Mouse (Mus musculus): ENCODE measurements around the gene Tgfbr3. TPM values are rescaled to one million over a fixed set of nuclear protein-coding genes. Genes with fewer than 3 reads are reported as not detected.

Gene Tgfbr3
- polyA plus RNA-seq, 1 experiment, result 6.1 TPM

DNA sequence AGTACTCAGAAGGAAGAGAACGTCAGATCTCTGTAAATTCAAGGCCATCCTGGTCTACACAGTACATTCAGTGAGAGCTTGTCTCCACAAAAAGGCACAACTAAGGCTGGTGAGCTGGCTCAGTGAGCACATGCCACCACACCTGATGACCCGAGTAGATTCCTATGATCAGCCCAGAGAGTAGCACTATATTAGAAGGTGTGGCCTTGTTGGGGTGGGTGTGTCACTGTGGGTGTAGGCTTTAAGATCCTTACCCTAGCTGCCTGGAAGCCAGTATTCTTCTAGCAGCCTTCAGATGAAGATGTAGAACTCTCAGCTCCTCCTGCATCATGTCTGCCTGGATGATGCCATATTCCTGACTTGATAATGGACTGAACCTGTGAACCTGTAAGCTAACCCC, 115.9 kb downstream of the Tgfbr3 start:
- Histone ChIP-seq H3K4me1 (ENCODE audit: control insufficient read depth, insufficient read depth, low read length) (no peaks in the 10 kb centered on the region; the same call in 1 of the 2 replicates), H3K27ac (ENCODE audit: insufficient read depth, low read length) (no peak overlapping the region), H3K4me3 (ENCODE audit: insufficient read depth, low read length) (no peak overlapping the region)
- no peak for TF ChIP-seq POLR2A (IDR thresholded peaks at IDR 0.05; ENCODE audit: extremely low read depth, insufficient read depth, low read length)
- TF ChIP-seq CTCF (IDR thresholded peaks at IDR 0.05; ENCODE audit: extremely low read depth, insufficient read depth, low read length), result no peak

- Histone ChIP-seq H3K4me1 (ENCODE audit: control insufficient read depth, insufficient read depth, low read length) (no peaks in the 10 kb centered on the region; the same call in 1 of the 2 replicates), H3K27ac (ENCODE audit: insufficient read depth, low read length) (no peak overlapping the region), H3K4me3 (ENCODE audit: insufficient read depth, low read length) (no peak overlapping the region)
- no peak for TF ChIP-seq CTCF (IDR thresholded peaks at IDR 0.05; ENCODE audit: extremely low read depth, insufficient read depth, low read length)
- no peak for TF ChIP-seq POLR2A (IDR thresholded peaks at IDR 0.05; ENCODE audit: extremely low read depth, insufficient read depth, low read length)
These were observed 117.6 kb downstream of the Tgfbr3 start for GRCm38 (mm10) chr5:107171861-107172260.

DNA sequence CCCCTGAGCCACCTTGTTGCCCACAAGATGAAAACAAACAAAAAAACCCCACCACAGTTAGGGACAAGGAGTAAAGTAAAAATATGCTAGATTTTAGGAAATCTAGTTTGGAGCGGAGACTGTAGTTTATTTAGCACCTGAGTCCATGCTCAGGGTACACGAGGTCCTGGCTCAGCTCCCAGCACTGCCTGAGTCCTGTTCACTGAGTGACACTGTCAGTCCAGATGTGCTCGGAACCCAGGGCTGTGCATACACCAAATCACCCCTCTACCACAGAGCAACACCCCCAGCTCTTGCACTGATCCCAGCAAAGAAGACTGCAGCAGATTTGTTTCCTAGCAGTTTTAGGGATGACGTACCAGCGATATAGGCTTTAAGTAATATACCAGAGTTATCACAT, 119.6 kb downstream of the Tgfbr3 start:
- H3K4me1 ChIP-seq (ENCODE audit: control insufficient read depth, insufficient read depth, low read length), result no peaks in the 10 kb centered on the region; the same call in 1 of the 2 replicates
- H3K4me3 ChIP-seq (ENCODE audit: insufficient read depth, low read length), result no peak overlapping the region
- H3K27ac ChIP-seq (ENCODE audit: insufficient read depth, low read length), result no peak overlapping the region
- TF ChIP-seq CTCF (IDR thresholded peaks at IDR 0.05; ENCODE audit: extremely low read depth, insufficient read depth, low read length) (no peak), POLR2A (IDR thresholded peaks at IDR 0.05; ENCODE audit: extremely low read depth, insufficient read depth, low read length) (no peak)

DNA sequence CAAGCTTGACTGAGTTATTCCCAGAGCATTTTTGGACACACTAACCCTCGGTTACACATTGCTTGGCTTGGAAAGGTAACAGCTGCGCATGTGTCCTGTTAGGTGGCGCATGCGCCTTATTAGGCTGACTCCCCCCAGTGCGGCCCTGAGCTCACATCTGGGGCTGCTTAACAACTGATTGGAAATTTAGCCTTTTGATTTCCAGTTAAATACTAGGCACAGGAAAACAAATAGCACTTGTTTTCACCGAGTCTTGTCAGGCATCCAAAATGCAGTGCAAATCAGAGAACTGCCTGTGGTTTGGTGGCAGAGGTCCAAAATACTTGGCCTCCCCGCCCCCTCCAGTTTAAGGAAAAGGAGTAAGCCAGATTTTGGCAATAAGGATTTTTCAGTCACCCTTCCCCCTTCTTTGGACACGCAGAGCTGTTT, 121.5 kb downstream of the Tgfbr3 start:
- H3K4me3 ChIP-seq (ENCODE audit: insufficient read depth, low read length), result 0 out of 2 replicates have a peak overlapping the region, but pooled peaks have one; percentile 6
- no peak overlapping the region for H3K27ac ChIP-seq (ENCODE audit: insufficient read depth, low read length)
- TF ChIP-seq CTCF (IDR thresholded peaks at IDR 0.05; ENCODE audit: extremely low read depth, insufficient read depth, low read length) (no peak), POLR2A (IDR thresholded peaks at IDR 0.05; ENCODE audit: extremely low read depth, insufficient read depth, low read length) (no peak)
- no peaks in the 10 kb centered on the region; the same call in 1 of the 2 replicates for H3K4me1 ChIP-seq (ENCODE audit: control insufficient read depth, insufficient read depth, low read length)

- peak overlapping the region; percentile 6; the same call in 1 of the 2 replicates for H3K4me3 ChIP-seq (ENCODE audit: insufficient read depth, low read length)
- TF ChIP-seq POLR2A (IDR thresholded peaks at IDR 0.05; ENCODE audit: extremely low read depth, insufficient read depth, low read length) (no peak), CTCF (IDR thresholded peaks at IDR 0.05; ENCODE audit: extremely low read depth, insufficient read depth, low read length) (no peak)
- no peaks in the 10 kb centered on the region; the same call in 1 of the 2 replicates for H3K4me1 ChIP-seq (ENCODE audit: control insufficient read depth, insufficient read depth, low read length)
- peak overlapping the region; percentile 22; the same call in 1 of the 2 replicates for H3K27ac ChIP-seq (ENCODE audit: insufficient read depth, low read length)
These were observed 122.1 kb downstream of the Tgfbr3 start for GRCm38 (mm10) chr5:107167373-107167772.

DNA sequence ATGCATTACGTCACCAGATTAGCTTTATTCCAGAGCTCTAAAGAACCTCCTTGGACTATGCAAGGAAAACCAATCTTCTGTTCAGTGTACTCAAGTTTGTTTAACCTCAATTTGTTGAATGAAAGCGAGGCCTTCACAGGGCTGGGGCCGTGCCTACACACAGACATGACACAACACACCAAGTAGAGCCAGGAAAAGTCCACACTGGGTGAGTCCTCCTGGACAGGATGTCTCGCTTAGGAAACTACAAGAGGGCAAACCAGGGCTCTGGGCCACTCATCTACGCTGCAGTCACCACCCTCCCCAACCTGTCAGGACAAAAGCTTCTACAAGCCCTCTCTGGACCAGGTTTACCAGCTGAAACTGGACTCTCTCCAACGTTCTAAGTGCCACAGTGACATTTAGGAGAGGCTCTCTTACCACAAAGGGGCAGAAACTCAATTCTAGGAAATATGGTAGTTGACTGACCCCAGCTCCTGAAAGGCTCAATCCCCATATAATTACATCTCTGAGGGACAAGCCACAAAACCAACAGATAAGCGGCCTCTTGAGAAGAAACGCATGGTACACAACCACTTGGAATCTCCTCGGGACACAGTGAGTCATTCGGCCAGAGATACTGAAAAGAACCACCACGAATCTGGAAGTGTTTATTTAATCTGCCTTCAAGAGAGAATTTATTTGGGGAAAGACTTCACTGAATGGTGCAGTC, 122.6 kb downstream of the Tgfbr3 start:
- Histone ChIP-seq H3K4me1 (ENCODE audit: control insufficient read depth, insufficient read depth, low read length) (no peaks in the 10 kb centered on the region; the same call in 1 of the 2 replicates), H3K27ac (ENCODE audit: insufficient read depth, low read length) (no peak overlapping the region; the same call in 1 of the 2 replicates), H3K4me3 (ENCODE audit: insufficient read depth, low read length) (no peak overlapping the region)
- TF ChIP-seq CTCF (IDR thresholded peaks at IDR 0.05; ENCODE audit: extremely low read depth, insufficient read depth, low read length) (no peak), POLR2A (IDR thresholded peaks at IDR 0.05; ENCODE audit: extremely low read depth, insufficient read depth, low read length) (no peak)

DNA sequence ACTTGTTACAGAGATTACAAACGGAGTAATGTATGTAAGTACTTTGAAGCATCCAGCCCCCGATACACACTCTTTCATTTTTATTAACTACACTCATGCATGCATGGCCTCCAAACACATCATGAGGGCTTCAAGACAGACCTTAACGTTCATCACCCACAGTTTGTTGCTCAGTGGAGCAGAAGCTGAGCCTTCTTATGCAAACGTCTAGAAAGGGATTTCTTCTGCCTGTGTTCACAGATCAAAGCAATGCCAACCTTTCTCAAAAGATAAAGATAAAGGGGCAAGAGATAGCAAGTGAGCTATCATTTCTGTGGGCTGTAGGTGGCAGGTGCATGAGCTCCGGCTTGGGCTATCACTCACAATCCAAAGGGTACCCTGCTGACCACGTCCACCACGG, 123.7 kb downstream of the Tgfbr3 start:
- TF ChIP-seq POLR2A (IDR thresholded peaks at IDR 0.05; ENCODE audit: extremely low read depth, insufficient read depth, low read length), result no peak
- no peak for TF ChIP-seq CTCF (IDR thresholded peaks at IDR 0.05; ENCODE audit: extremely low read depth, insufficient read depth, low read length)
- Histone ChIP-seq H3K4me3 (ENCODE audit: insufficient read depth, low read length) (no peak overlapping the region), H3K4me1 (ENCODE audit: control insufficient read depth, insufficient read depth, low read length) (no peaks in the 10 kb centered on the region; the same call in 1 of the 2 replicates), H3K27ac (ENCODE audit: insufficient read depth, low read length) (no peak overlapping the region)

DNA sequence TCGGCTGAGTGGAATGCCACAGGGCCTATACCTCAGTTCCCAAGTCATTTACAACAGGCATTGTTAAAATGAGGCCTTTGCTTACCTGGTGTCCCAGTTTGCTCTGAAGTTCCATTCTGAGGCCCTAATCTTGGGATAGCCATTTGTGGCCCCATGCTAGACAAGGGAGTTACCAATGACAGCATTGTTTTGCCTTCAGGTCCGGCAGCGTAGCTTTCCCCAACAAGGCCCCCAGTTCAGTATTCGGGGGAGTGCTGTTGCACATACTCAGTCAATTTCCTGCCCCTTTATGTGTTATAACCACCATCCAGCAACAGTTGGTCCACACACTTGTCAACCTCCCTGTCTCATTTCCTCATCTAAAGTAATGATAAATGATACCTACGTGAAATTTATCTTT, 124.2 kb downstream of the Tgfbr3 start:
- TF ChIP-seq POLR2A (IDR thresholded peaks at IDR 0.05; ENCODE audit: extremely low read depth, insufficient read depth, low read length), result no peak
- TF ChIP-seq CTCF (IDR thresholded peaks at IDR 0.05; ENCODE audit: extremely low read depth, insufficient read depth, low read length), result no peak
- Histone ChIP-seq H3K4me3 (ENCODE audit: insufficient read depth, low read length) (no peak overlapping the region), H3K4me1 (ENCODE audit: control insufficient read depth, insufficient read depth, low read length) (no peaks in the 10 kb centered on the region; the same call in 1 of the 2 replicates), H3K27ac (ENCODE audit: insufficient read depth, low read length) (no peak overlapping the region)

GRCm38 (mm10) chr5:107164856-107165255, 124.6 kb downstream of the Tgfbr3 start:
- H3K27ac ChIP-seq (ENCODE audit: insufficient read depth, low read length), result no peak overlapping the region
- no peaks in the 10 kb centered on the region; the same call in 1 of the 2 replicates for H3K4me1 ChIP-seq (ENCODE audit: control insufficient read depth, insufficient read depth, low read length)
- no peak for TF ChIP-seq CTCF (IDR thresholded peaks at IDR 0.05; ENCODE audit: extremely low read depth, insufficient read depth, low read length)
- no peak for TF ChIP-seq POLR2A (IDR thresholded peaks at IDR 0.05; ENCODE audit: extremely low read depth, insufficient read depth, low read length)
- H3K4me3 ChIP-seq (ENCODE audit: insufficient read depth, low read length), result no peak overlapping the region

GRCm38 (mm10) chr5:107164146-107164545, 125.3 kb downstream of the Tgfbr3 start:
- peaks cover 2% of the 10 kb centered on the region; the same call in 1 of the 2 replicates for H3K4me1 ChIP-seq (ENCODE audit: control insufficient read depth, insufficient read depth, low read length)
- no peak overlapping the region for H3K4me3 ChIP-seq (ENCODE audit: insufficient read depth, low read length)

More at GRCm38 (mm10) chr5:107164146-107164545, 125.3 kb downstream of the Tgfbr3 start:
- no peak for TF ChIP-seq POLR2A (IDR thresholded peaks at IDR 0.05; ENCODE audit: extremely low read depth, insufficient read depth, low read length)
- no peak for TF ChIP-seq CTCF (IDR thresholded peaks at IDR 0.05; ENCODE audit: extremely low read depth, insufficient read depth, low read length)
- H3K27ac ChIP-seq (ENCODE audit: insufficient read depth, low read length), result no peak overlapping the region
